Mouse (Mus musculus) liver, embryonic 15.5 days (tissue): Measurements from ENCODE around the gene Tmem151a. TPM values are rescaled to one million over a fixed set of nuclear protein-coding genes. Genes with fewer than 3 reads are reported as not detected.

ENCODE experiments used
- ATAC-seq: fragments of 200-750 bp; cut with Nextera tagmentation; 2 replicates; pipeline ENCODE4 v1.8.0; 2017; ENCODE audit warnings: moderate number of reproducible peaks, mild to moderate bottlenecking, moderate library complexity; ENCODE audit not compliant: insufficient read depth
- H3K27ac ChIP-seq: fragments of 300-500 bp; sonication (generic); replicated peaks from 2 replicates; pipeline ENCODE4 v1.5.1; 2015; ENCODE audit warnings: mild to moderate bottlenecking, inconsistent platforms
- H3K27me3 ChIP-seq: fragments of 300-500 bp; sonication (generic); 2 replicates; pipeline ENCODE4 v1.6.1; 2015; ENCODE audit warnings: mild to moderate bottlenecking, inconsistent platforms
- H3K36me3 ChIP-seq: fragments of 300-500 bp; sonication (generic); replicated peaks from 2 replicates; pipeline ENCODE4 v1.6.1; 2015; ENCODE audit warnings: moderate library complexity, mild to moderate bottlenecking, inconsistent platforms
- H3K4me1 ChIP-seq: fragments of 300-500 bp; sonication (generic); replicated peaks from 2 replicates; pipeline ENCODE4 v1.6.1; 2015; ENCODE audit warnings: inconsistent platforms
- H3K4me2 ChIP-seq: fragments of 300-500 bp; sonication (generic); 2 replicates; pipeline ENCODE4 v1.6.1; 2015; ENCODE audit warnings: moderate library complexity, mild to moderate bottlenecking, inconsistent platforms
- H3K4me3 ChIP-seq: fragments of 300-500 bp; sonication (generic); replicated peaks from 2 replicates; pipeline ENCODE4 v1.5.1; 2015; ENCODE audit warnings: mild to moderate bottlenecking, inconsistent platforms
- H3K9ac ChIP-seq: fragments of 300-500 bp; sonication (generic); 2 replicates; pipeline ENCODE4 v1.6.1; 2015; ENCODE audit warnings: moderate library complexity, mild to moderate bottlenecking, inconsistent platforms
- H3K9me3 ChIP-seq: fragments of 300-500 bp; sonication (generic); replicated peaks from 2 replicates; pipeline ENCODE4 v1.6.1; 2016; ENCODE audit warnings: inconsistent platforms
- WGBS: fragments of 180-500 bp; shearing (Covaris S2); methylation state at CpG from one replicate; pipeline ENCODE4 v1.1.7; 2015; ENCODE audit warnings: mixed read lengths; ENCODE audit not compliant: insufficient replicate concordance; 5-methylcytosine and 5-hydroxymethylcytosine counted together
- polyA plus RNA-seq: library from polyadenylated mRNA; unstranded; fragments of >200 nt; fragmentation: Nextera tagmentation; extraction: Ambion mirVana; gene quantifications from 2 replicates; pipeline ENCODE4 v1.2.1, GENCODE M21; 2015

Gene Tmem151a
- polyA plus RNA-seq, 1 experiment from 2014 or later: 0.45 TPM

GRCm38 (mm10) chr19:5073518-5073917 is 11.8 kb downstream of the Tmem151a start:
- ATAC-seq: no peak
- H3K27ac ChIP-seq: no peak overlapping the region
- H3K4me2 ChIP-seq: no peak overlapping the region
- H3K4me3 ChIP-seq: no peak overlapping the region
- WGBS: 29% methylated on average over 5 of the region's 5 CpGs
- H3K27me3 ChIP-seq: peaks cover 63% of the 10 kb centered on the region
- peaks cover 46% of the 10 kb centered on the region for H3K4me1 ChIP-seq
- no peaks in the 10 kb centered on the region for H3K36me3 ChIP-seq
- H3K9ac ChIP-seq: no peak overlapping the region
- no peaks in the 10 kb centered on the region for H3K9me3 ChIP-seq

- Histone ChIP-seq H3K9me3 (no peaks in the 10 kb centered on the region), H3K27ac (peak overlapping the region; percentile 45; the same call in 1 of the 2 replicates), H3K36me3 (no peaks in the 10 kb centered on the region), H3K27me3 (peaks cover 68% of the 10 kb centered on the region), H3K4me1 (peaks cover 51% of the 10 kb centered on the region), H3K9ac (no peak overlapping the region), H3K4me2 (peak overlapping the region; percentile 88), H3K4me3 (peak overlapping the region; percentile 59)
- 2% methylated on average over 15 of the region's 15 CpGs for WGBS
- ATAC-seq: no peak
Observed at GRCm38 (mm10) chr19:5073028-5073427, 12.3 kb downstream of the Tmem151a start.

- 0 out of 2 replicates have a peak, but pooled peaks have one; percentile 26 for ATAC-seq
- Histone ChIP-seq H3K36me3 (no peaks in the 10 kb centered on the region), H3K27me3 (peaks cover 73% of the 10 kb centered on the region), H3K9me3 (no peaks in the 10 kb centered on the region), H3K9ac (no peak overlapping the region), H3K27ac (peak overlapping the region; percentile 45; the same call in 1 of the 2 replicates), H3K4me1 (peaks cover 56% of the 10 kb centered on the region), H3K4me3 (peak overlapping the region; percentile 59), H3K4me2 (peak overlapping the region; percentile 88)
- WGBS: 5% methylated on average over 20 of the region's 20 CpGs
Observed at GRCm38 (mm10) chr19:5072389-5073019, 12.8 kb downstream of the Tmem151a start.

- 4% methylated on average over 40 of the region's 40 CpGs for WGBS
- H3K27me3 ChIP-seq: peaks cover 80% of the 10 kb centered on the region
- H3K4me1 ChIP-seq: peaks cover 64% of the 10 kb centered on the region
- ATAC-seq: peak; percentile 67
- H3K9me3 ChIP-seq: no peaks in the 10 kb centered on the region
- peak overlapping the region; percentile 88 for H3K4me2 ChIP-seq
- H3K4me3 ChIP-seq: peak overlapping the region; percentile 59
- H3K9ac ChIP-seq: peak overlapping the region; percentile 42
- no peaks in the 10 kb centered on the region for H3K36me3 ChIP-seq
- H3K27ac ChIP-seq: 0 out of 2 replicates have a peak overlapping the region, but pooled peaks have one; percentile 20
Observed at GRCm38 (mm10) chr19:5071545-5072369, 13.6 kb downstream of the Tmem151a start.

- ATAC-seq: no peak
- no peaks in the 10 kb centered on the region for H3K36me3 ChIP-seq
- peak overlapping the region; percentile 59; the same call in 1 of the 2 replicates for H3K4me3 ChIP-seq
- H3K4me1 ChIP-seq: peaks cover 65% of the 10 kb centered on the region
- H3K9ac ChIP-seq: peak overlapping the region; percentile 42; the same call in 1 of the 2 replicates
- 20% methylated on average over 11 of the region's 11 CpGs for WGBS
- peaks cover 74% of the 10 kb centered on the region for H3K27me3 ChIP-seq
- no peak overlapping the region for H3K27ac ChIP-seq
- H3K4me2 ChIP-seq: peak overlapping the region; percentile 88
- H3K9me3 ChIP-seq: no peaks in the 10 kb centered on the region
Observed at GRCm38 (mm10) chr19:5071077-5071476, 14.3 kb downstream of the Tmem151a start.

GRCm38 (mm10) chr19:5069978-5070377 is 15.4 kb downstream of the Tmem151a start:
- ATAC-seq: no peak
- Histone ChIP-seq H3K36me3 (no peaks in the 10 kb centered on the region), H3K4me1 (peaks cover 65% of the 10 kb centered on the region), H3K27me3 (peaks cover 68% of the 10 kb centered on the region), H3K4me3 (no peak overlapping the region), H3K9ac (no peak overlapping the region), H3K27ac (no peak overlapping the region), H3K4me2 (no peak overlapping the region), H3K9me3 (no peaks in the 10 kb centered on the region)
- 75% methylated on average over 7 of the region's 7 CpGs for WGBS

- no peaks in the 10 kb centered on the region for H3K36me3 ChIP-seq
- H3K27ac ChIP-seq: no peak overlapping the region
- H3K4me3 ChIP-seq: no peak overlapping the region
- ATAC-seq: no peak
- peaks cover 65% of the 10 kb centered on the region for H3K4me1 ChIP-seq
- peaks cover 63% of the 10 kb centered on the region for H3K27me3 ChIP-seq
- 0 out of 2 replicates have a peak overlapping the region, but pooled peaks have one; percentile 82 for H3K4me2 ChIP-seq
- no peaks in the 10 kb centered on the region for H3K9me3 ChIP-seq
- 73% methylated on average over 5 of the region's 5 CpGs for WGBS
- H3K9ac ChIP-seq: no peak overlapping the region
Observed at GRCm38 (mm10) chr19:5069486-5069885, 15.8 kb downstream of the Tmem151a start.

GRCm38 (mm10) chr19:5068570-5069234 is 16.6 kb downstream of the Tmem151a start:
- peak overlapping the region; percentile 82 for H3K4me2 ChIP-seq
- 0 out of 2 replicates have a peak overlapping the region, but pooled peaks have one; percentile 78 for H3K27ac ChIP-seq
- H3K9ac ChIP-seq: peak overlapping the region; percentile 55
- no peak for ATAC-seq
- H3K36me3 ChIP-seq: no peaks in the 10 kb centered on the region
- H3K4me3 ChIP-seq: peak overlapping the region; percentile 52
- 46% methylated on average over 21 of the region's 21 CpGs for WGBS
- no peaks in the 10 kb centered on the region for H3K9me3 ChIP-seq
- peaks cover 55% of the 10 kb centered on the region for H3K27me3 ChIP-seq
- peaks cover 65% of the 10 kb centered on the region for H3K4me1 ChIP-seq

GRCm38 (mm10) chr19:5067867-5068569 is 17.3 kb downstream of the Tmem151a start, which contains the start of gene Cd248:
Gene Cd248, plus strand, starts transcription at chr19:5068078.
- Histone ChIP-seq H3K36me3 (no peaks in the 10 kb centered on the region), H3K4me3 (peak within 1 kb of the TSS; percentile 52), H3K9ac (peak within 1 kb of the TSS; percentile 55), H3K4me2 (peak within 1 kb of the TSS; percentile 82), H3K9me3 (no peaks in the 10 kb centered on the region), H3K27ac (peak within 1 kb of the TSS; percentile 78), H3K27me3 (peaks cover 50% of the 10 kb centered on the region), H3K4me1 (peaks cover 59% of the 10 kb centered on the region)
- WGBS: 2% methylated on average over 56 of the region's 56 CpGs
- peak; percentile 38 for ATAC-seq

GRCm38 (mm10) chr19:5067040-5067799 is 18.1 kb downstream of the Tmem151a start:
- H3K4me1 ChIP-seq: peaks cover 51% of the 10 kb centered on the region
- peak; percentile 87 for ATAC-seq
- peak overlapping the region; percentile 82 for H3K4me2 ChIP-seq

More at GRCm38 (mm10) chr19:5067040-5067799, 18.1 kb downstream of the Tmem151a start:
- H3K27me3 ChIP-seq: peaks cover 50% of the 10 kb centered on the region
- peak overlapping the region; percentile 78 for H3K27ac ChIP-seq
- H3K9ac ChIP-seq: peak overlapping the region; percentile 55; the same call in 1 of the 2 replicates
- 5% methylated on average over 15 of the region's 15 CpGs for WGBS
- no peaks in the 10 kb centered on the region for H3K9me3 ChIP-seq
- peak overlapping the region; percentile 52 for H3K4me3 ChIP-seq
- H3K36me3 ChIP-seq: no peaks in the 10 kb centered on the region
